Comparison of ENCODE assay signal across 8 mouse cellular contexts in genomic region chr7:28267129-28268041, GRCm38 (mm10). TPM values are rescaled to one million over a fixed set of nuclear protein-coding genes. Genes with fewer than 3 reads are reported as not detected.
A peak's percentile ranks its signal among the peaks of the same experiment; 100 is the strongest.
DNase-seq lines count a peak whose midpoint lies in the region; ATAC-seq and TF ChIP-seq lines count a peak whose summit lies in the region.

Eid2 (plus strand) TSS chr7:28267881.

- DNase-seq in CD4-positive, CD25-positive, alpha-beta regulatory T cell, adult 2 months (ENCODE audit: low read depth, low spot score), result peak; percentile 79
- peak; percentile 82 for DNase-seq in brain, embryonic 18.5 days (ENCODE audit: low read depth, low spot score)
- peak; percentile 89 for DNase-seq in kidney, postnatal 14 days
- peak; percentile 69 for DNase-seq in thymus, adult 2 months

- TF ChIP-seq CTCF in thymus, adult 2 months (IDR thresholded peaks at IDR 0.05; ENCODE audit: borderline replicate concordance, control insufficient read depth, extremely low read depth, insufficient read depth, low read length, poor library complexity), result no peak

- ATAC-seq in forebrain, embryonic 12.5 days (ENCODE audit: low FRiP score), result peak; percentile 94
- peak; percentile 92 for ATAC-seq in heart, embryonic 16.5 days (replicated peaks; ENCODE audit: extremely low read depth, insufficient read depth, low FRiP score)
- ATAC-seq in liver, embryonic 12.5 days, result peak; percentile 57
- ATAC-seq in neural tube, embryonic 14.5 days (ENCODE audit: low read depth), result peak; percentile 94

- TF ChIP-seq POLR2A in thymus, adult 2 months (IDR thresholded peaks at IDR 0.05; ENCODE audit: control insufficient read depth, extremely low read depth, insufficient read depth, low read length, poor library complexity), result no peak

- peak within 1 kb of the TSS; percentile 94 for H3K27ac ChIP-seq in forebrain, embryonic 12.5 days
- peak within 1 kb of the TSS; percentile 84 for H3K27ac ChIP-seq in heart, embryonic 16.5 days (ENCODE audit: low read length)
- peak within 1 kb of the TSS; percentile 62 for H3K27ac ChIP-seq in liver, embryonic 12.5 days
- H3K27ac ChIP-seq in neural tube, embryonic 14.5 days (ENCODE audit: low read depth, low read length), result peak within 1 kb of the TSS; percentile 91
- no peak within 1 kb of the TSS for H3K27ac ChIP-seq in thymus, adult 2 months (ENCODE audit: control insufficient read depth, insufficient read depth, low read length)

- 0 out of 2 replicates have a peak, but pooled peaks cover 4% of the 10 kb centered on the region for H3K9me3 ChIP-seq in forebrain, embryonic 12.5 days
- H3K9me3 ChIP-seq in heart, embryonic 16.5 days (replicated peaks; ENCODE audit: control insufficient read depth, low read length), result no peaks in the 10 kb centered on the region
- H3K9me3 ChIP-seq in liver, embryonic 12.5 days (replicated peaks), result no peaks in the 10 kb centered on the region
- no peaks in the 10 kb centered on the region for H3K9me3 ChIP-seq in neural tube, embryonic 14.5 days (ENCODE audit: control insufficient read depth, low read length)

- H3K4me2 ChIP-seq in forebrain, embryonic 12.5 days, result peak within 1 kb of the TSS; percentile 77
- peak within 1 kb of the TSS; percentile 72 for H3K4me2 ChIP-seq in heart, embryonic 16.5 days (ENCODE audit: low read depth, low read length)
- peak within 1 kb of the TSS; percentile 83 for H3K4me2 ChIP-seq in liver, embryonic 12.5 days
- peak within 1 kb of the TSS; percentile 80 for H3K4me2 ChIP-seq in neural tube, embryonic 14.5 days (ENCODE audit: low read depth, low read length)

- peak within 1 kb of the TSS; percentile 98 for H3K9ac ChIP-seq in forebrain, embryonic 12.5 days
- H3K9ac ChIP-seq in heart, embryonic 16.5 days (ENCODE audit: low read length), result peak within 1 kb of the TSS; percentile 96
- peak within 1 kb of the TSS; percentile 72 for H3K9ac ChIP-seq in liver, embryonic 12.5 days
- peak within 1 kb of the TSS; percentile 99 for H3K9ac ChIP-seq in neural tube, embryonic 14.5 days (replicated peaks; ENCODE audit: low read depth, low read length)

- H3K27me3 ChIP-seq in forebrain, embryonic 12.5 days, result no peaks in the 10 kb centered on the region
- H3K27me3 ChIP-seq in heart, embryonic 16.5 days (ENCODE audit: control insufficient read depth, insufficient read depth, low read length), result no peaks in the 10 kb centered on the region
- peaks cover 41% of the 10 kb centered on the region for H3K27me3 ChIP-seq in liver, embryonic 12.5 days (replicated peaks)
- H3K27me3 ChIP-seq in neural tube, embryonic 14.5 days (ENCODE audit: control insufficient read depth, insufficient read depth, low read length), result no peaks in the 10 kb centered on the region
- no peaks in the 10 kb centered on the region for H3K27me3 ChIP-seq in thymus, adult 2 months (ENCODE audit: control insufficient read depth, insufficient read depth, low read length)

- peak within 1 kb of the TSS; percentile 95 for H3K4me3 ChIP-seq in forebrain, embryonic 12.5 days (replicated peaks)
- peak within 1 kb of the TSS; percentile 76 for H3K4me3 ChIP-seq in heart, embryonic 16.5 days (ENCODE audit: low read length)
- H3K4me3 ChIP-seq in liver, embryonic 12.5 days, result peak within 1 kb of the TSS; percentile 69
- peak within 1 kb of the TSS; percentile 90 for H3K4me3 ChIP-seq in neural tube, embryonic 14.5 days (ENCODE audit: low read depth, low read length)
- H3K4me3 ChIP-seq in thymus, adult 2 months (ENCODE audit: control insufficient read depth, insufficient read depth, low read length), result peak within 1 kb of the TSS; percentile 46

- H3K36me3 ChIP-seq in forebrain, embryonic 12.5 days (replicated peaks), result peaks cover 28% of the 10 kb centered on the region
- H3K36me3 ChIP-seq in heart, embryonic 16.5 days (ENCODE audit: control insufficient read depth, insufficient read depth), result peaks cover 15% of the 10 kb centered on the region; the same call in 1 of the 2 replicates
- peaks cover 9% of the 10 kb centered on the region; the same call in 1 of the 2 replicates for H3K36me3 ChIP-seq in liver, embryonic 12.5 days
- no peaks in the 10 kb centered on the region; the same call in 1 of the 2 replicates for H3K36me3 ChIP-seq in neural tube, embryonic 14.5 days (ENCODE audit: control insufficient read depth, insufficient read depth, low read length)
- no peaks in the 10 kb centered on the region for H3K36me3 ChIP-seq in thymus, adult 2 months (ENCODE audit: control insufficient read depth, insufficient read depth, low read length)

- WGBS in forebrain, embryonic 12.5 days, result 6% methylated on average over 57 of the region's 57 CpGs
- 6% methylated on average over 57 of the region's 57 CpGs for WGBS in heart, embryonic 16.5 days
- 6% methylated on average over 57 of the region's 57 CpGs for WGBS in liver, embryonic 12.5 days (ENCODE audit: insufficient replicate concordance)
- 6% methylated on average over 56 of the region's 57 CpGs for WGBS in neural tube, embryonic 14.5 days
- 9% methylated on average over 57 of the region's 57 CpGs for WGBS in thymus, adult 2 months

- peaks cover 15% of the 10 kb centered on the region for H3K4me1 ChIP-seq in forebrain, embryonic 12.5 days
- H3K4me1 ChIP-seq in heart, embryonic 16.5 days (ENCODE audit: control insufficient read depth, insufficient read depth, low read length), result peaks cover 6% of the 10 kb centered on the region
- H3K4me1 ChIP-seq in liver, embryonic 12.5 days, result peaks cover 9% of the 10 kb centered on the region
- H3K4me1 ChIP-seq in neural tube, embryonic 14.5 days (ENCODE audit: control insufficient read depth, insufficient read depth, low read length), result no peaks in the 10 kb centered on the region
- H3K4me1 ChIP-seq in thymus, adult 2 months (replicated peaks; ENCODE audit: control insufficient read depth, insufficient read depth, low read length), result peaks cover 4% of the 10 kb centered on the region; the same call in 1 of the 2 replicates

RNA-seq across cellular contexts. Expression of gene Eid2, which starts in this region (rescaled TPM):
- 3.8 and 7.1 TPM in 2 replicates for polyA plus RNA-seq in forebrain, embryonic 12.5 days (2016; fragmentation: Nextera tagmentation; extraction: Ambion mirVana)
- 0.68 and 0.94 TPM in 2 replicates for polyA plus RNA-seq in heart, embryonic 16.5 days (2015; fragmentation: Nextera tagmentation; extraction: Ambion mirVana)
- 4.6 and 5.4 TPM in 2 replicates for polyA plus RNA-seq in liver, embryonic 12.5 days (2016; fragmentation: Nextera tagmentation; extraction: Ambion mirVana)
- polyA plus RNA-seq in neural tube, embryonic 14.5 days (2014; fragmentation: Nextera tagmentation; extraction: Ambion mirVana), result 7.8 and 7.9 TPM in 2 replicates
- polyA plus RNA-seq in thymus, adult 2 months (2012; rRNA removed), result 4.6 and 5.8 TPM in 2 replicates

Comparison
In these comparisons a context has a peak if more than half of its experiments do, and no peak if none do; other contexts are left out.
1. Peak in ATAC-seq, H3K4me3 ChIP-seq, H3K27ac ChIP-seq, H3K9ac ChIP-seq and H3K4me2 ChIP-seq in heart, embryonic 16.5 days; RNA of the gene not detected or under 1 TPM.